Mouse (Mus musculus): ENCODE results near the gene Chil3. TPM values are rescaled to one million over a fixed set of nuclear protein-coding genes. Genes with fewer than 3 reads are reported as not detected.

Chil3 gene
- polyA plus RNA-seq, 1 experiment from 2014 or later = not detected

GRCm38 (mm10) chr3:106171135-106171731 is 3.9 kb upstream of the Chil3 start:
- Histone ChIP-seq H3K9ac (replicated peaks; ENCODE audit: low read depth, low read length) (no peak overlapping the region), H3K36me3 (ENCODE audit: control insufficient read depth, insufficient read depth) (no peaks in the 10 kb centered on the region), H3K4me3 (replicated peaks; ENCODE audit: low read length) (no peak overlapping the region), H3K9me3 (ENCODE audit: control insufficient read depth, low read length) (no peaks in the 10 kb centered on the region), H3K27me3 (replicated peaks; ENCODE audit: control insufficient read depth, insufficient read depth, low read length) (no peaks in the 10 kb centered on the region), H3K4me2 (ENCODE audit: low read length) (no peak overlapping the region), H3K27ac (ENCODE audit: low read length) (no peak overlapping the region), H3K4me1 (replicated peaks; ENCODE audit: control insufficient read depth, insufficient read depth, low read length) (no peaks in the 10 kb centered on the region)
- 83% methylated on average over 1 of the region's 1 CpGs for WGBS
- ATAC-seq = no peak

- H3K9me3 ChIP-seq (ENCODE audit: control insufficient read depth, low read length) = no peaks in the 10 kb centered on the region
- H3K4me1 ChIP-seq (replicated peaks; ENCODE audit: control insufficient read depth, insufficient read depth, low read length) = no peaks in the 10 kb centered on the region
- WGBS = 74% methylated on average over 1 of the region's 1 CpGs
- H3K9ac ChIP-seq (replicated peaks; ENCODE audit: low read depth, low read length) = no peak overlapping the region
- ATAC-seq = no peak
- H3K36me3 ChIP-seq (ENCODE audit: control insufficient read depth, insufficient read depth) = no peaks in the 10 kb centered on the region
- no peak overlapping the region for H3K27ac ChIP-seq (ENCODE audit: low read length)
- H3K27me3 ChIP-seq (replicated peaks; ENCODE audit: control insufficient read depth, insufficient read depth, low read length) = no peaks in the 10 kb centered on the region
- H3K4me3 ChIP-seq (replicated peaks; ENCODE audit: low read length) = no peak overlapping the region
- H3K4me2 ChIP-seq (ENCODE audit: low read length) = no peak overlapping the region
Observed at GRCm38 (mm10) chr3:106170522-106171053, 3.2 kb upstream of the Chil3 start.

- Histone ChIP-seq H3K4me1 (replicated peaks; ENCODE audit: control insufficient read depth, insufficient read depth, low read length) (no peaks in the 10 kb centered on the region), H3K27ac (ENCODE audit: low read length) (no peak overlapping the region), H3K36me3 (ENCODE audit: control insufficient read depth, insufficient read depth) (no peaks in the 10 kb centered on the region), H3K27me3 (replicated peaks; ENCODE audit: control insufficient read depth, insufficient read depth, low read length) (no peaks in the 10 kb centered on the region), H3K9ac (replicated peaks; ENCODE audit: low read depth, low read length) (no peak overlapping the region), H3K4me2 (ENCODE audit: low read length) (no peak overlapping the region), H3K9me3 (ENCODE audit: control insufficient read depth, low read length) (no peaks in the 10 kb centered on the region), H3K4me3 (replicated peaks; ENCODE audit: low read length) (no peak overlapping the region)
- no peak for ATAC-seq
- 91% methylated on average over 2 of the region's 2 CpGs for WGBS
Observed at GRCm38 (mm10) chr3:106154413-106154812, 13.0 kb downstream of the Chil3 start.

DNA sequence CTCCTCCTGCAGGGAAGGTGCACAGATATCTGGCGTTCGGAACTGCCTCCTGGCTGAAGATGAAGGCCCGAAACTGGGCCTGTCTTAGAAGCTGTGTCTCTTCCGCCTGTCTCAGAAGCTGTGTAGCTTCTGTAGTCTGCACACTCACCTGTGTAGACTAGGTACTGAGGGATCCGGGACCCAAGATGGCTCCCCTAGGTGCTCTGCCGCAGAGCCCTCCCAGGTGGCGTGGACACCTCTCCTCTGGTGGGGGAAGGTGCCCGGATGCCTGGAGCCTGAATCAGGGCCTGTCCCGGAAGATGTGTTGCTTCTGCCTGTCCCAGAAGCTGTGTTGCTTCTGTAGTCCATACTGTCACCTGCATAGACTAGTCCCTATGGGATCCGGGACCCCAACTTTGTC is 23.3 kb downstream of the Chil3 start:
- Histone ChIP-seq H3K4me3 (replicated peaks; ENCODE audit: low read length) (no peak overlapping the region), H3K9me3 (ENCODE audit: control insufficient read depth, low read length) (no peaks in the 10 kb centered on the region), H3K27ac (ENCODE audit: low read length) (no peak overlapping the region), H3K4me2 (ENCODE audit: low read length) (no peak overlapping the region), H3K4me1 (replicated peaks; ENCODE audit: control insufficient read depth, insufficient read depth, low read length) (no peaks in the 10 kb centered on the region), H3K9ac (replicated peaks; ENCODE audit: low read depth, low read length) (no peak overlapping the region), H3K36me3 (ENCODE audit: control insufficient read depth, insufficient read depth) (no peaks in the 10 kb centered on the region), H3K27me3 (replicated peaks; ENCODE audit: control insufficient read depth, insufficient read depth, low read length) (no peaks in the 10 kb centered on the region)
- WGBS = 93% methylated on average over 10 of the region's 10 CpGs
- ATAC-seq = no peak

DNA sequence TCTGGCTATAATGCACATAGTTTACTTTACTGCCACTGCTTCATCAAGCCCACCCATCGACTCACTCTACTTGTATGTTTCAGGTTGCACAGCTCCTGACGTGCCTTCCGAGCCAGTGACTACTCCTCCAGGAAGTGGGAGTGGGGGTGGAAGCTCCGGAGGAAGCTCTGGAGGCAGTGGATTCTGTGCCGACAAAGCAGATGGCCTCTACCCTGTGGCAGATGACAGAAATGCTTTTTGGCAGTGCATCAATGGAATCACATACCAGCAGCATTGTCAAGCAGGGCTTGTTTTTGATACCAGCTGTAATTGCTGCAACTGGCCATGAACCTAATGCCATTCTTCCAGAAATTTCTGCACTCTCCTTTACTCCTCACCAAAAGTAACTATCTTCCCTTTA is 35.7 kb downstream of the Chil3 start:
- Histone ChIP-seq H3K9ac (replicated peaks; ENCODE audit: low read depth, low read length) (no peak overlapping the region), H3K27ac (ENCODE audit: low read length) (0 out of 2 replicates have a peak overlapping the region, but pooled peaks have one; percentile 22), H3K9me3 (ENCODE audit: control insufficient read depth, low read length) (no peaks in the 10 kb centered on the region), H3K4me1 (replicated peaks; ENCODE audit: control insufficient read depth, insufficient read depth, low read length) (peaks cover 3% of the 10 kb centered on the region; the same call in 1 of the 2 replicates), H3K27me3 (replicated peaks; ENCODE audit: control insufficient read depth, insufficient read depth, low read length) (no peaks in the 10 kb centered on the region), H3K4me3 (replicated peaks; ENCODE audit: low read length) (no peak overlapping the region), H3K4me2 (ENCODE audit: low read length) (peak overlapping the region; percentile 27; the same call in 1 of the 2 replicates), H3K36me3 (ENCODE audit: control insufficient read depth, insufficient read depth) (no peaks in the 10 kb centered on the region)
- ATAC-seq = peak; percentile 98
- WGBS = 54% methylated on average over 5 of the region's 5 CpGs

GRCm38 (mm10) chr3:106128807-106129493 is 38.4 kb downstream of the Chil3 start:
- H3K27ac ChIP-seq (ENCODE audit: low read length) = no peak overlapping the region
- H3K4me3 ChIP-seq (replicated peaks; ENCODE audit: low read length) = no peak overlapping the region
- H3K9me3 ChIP-seq (ENCODE audit: control insufficient read depth, low read length) = no peaks in the 10 kb centered on the region
- no peak for ATAC-seq
- 85% methylated on average over 4 of the region's 4 CpGs for WGBS
- peaks cover 3% of the 10 kb centered on the region; the same call in 1 of the 2 replicates for H3K4me1 ChIP-seq (replicated peaks; ENCODE audit: control insufficient read depth, insufficient read depth, low read length)
- H3K9ac ChIP-seq (replicated peaks; ENCODE audit: low read depth, low read length) = no peak overlapping the region
- no peaks in the 10 kb centered on the region for H3K27me3 ChIP-seq (replicated peaks; ENCODE audit: control insufficient read depth, insufficient read depth, low read length)
- H3K4me2 ChIP-seq (ENCODE audit: low read length) = no peak overlapping the region
- H3K36me3 ChIP-seq (ENCODE audit: control insufficient read depth, insufficient read depth) = no peaks in the 10 kb centered on the region

- H3K9ac ChIP-seq (replicated peaks; ENCODE audit: low read depth, low read length) = no peak overlapping the region
- no peaks in the 10 kb centered on the region for H3K36me3 ChIP-seq (ENCODE audit: control insufficient read depth, insufficient read depth)
- H3K27ac ChIP-seq (ENCODE audit: low read length) = no peak overlapping the region
- no peaks in the 10 kb centered on the region for H3K27me3 ChIP-seq (replicated peaks; ENCODE audit: control insufficient read depth, insufficient read depth, low read length)
- no peak overlapping the region for H3K4me3 ChIP-seq (replicated peaks; ENCODE audit: low read length)
- peaks cover 3% of the 10 kb centered on the region; the same call in 1 of the 2 replicates for H3K4me1 ChIP-seq (replicated peaks; ENCODE audit: control insufficient read depth, insufficient read depth, low read length)
- no peak for ATAC-seq
- no peak overlapping the region for H3K4me2 ChIP-seq (ENCODE audit: low read length)
- H3K9me3 ChIP-seq (ENCODE audit: control insufficient read depth, low read length) = no peaks in the 10 kb centered on the region
Observed at GRCm38 (mm10) chr3:106126999-106127398, 40.4 kb downstream of the Chil3 start.

- H3K9ac ChIP-seq (replicated peaks; ENCODE audit: low read depth, low read length) = no peak within 1 kb of the TSS
- no peaks in the 10 kb centered on the region for H3K9me3 ChIP-seq (ENCODE audit: control insufficient read depth, low read length)
- H3K27me3 ChIP-seq (replicated peaks; ENCODE audit: control insufficient read depth, insufficient read depth, low read length) = no peaks in the 10 kb centered on the region
- WGBS = 86% methylated on average over 3 of the region's 3 CpGs
- H3K4me2 ChIP-seq (ENCODE audit: low read length) = no peak within 1 kb of the TSS
- no peaks in the 10 kb centered on the region for H3K4me1 ChIP-seq (replicated peaks; ENCODE audit: control insufficient read depth, insufficient read depth, low read length)
- H3K36me3 ChIP-seq (ENCODE audit: control insufficient read depth, insufficient read depth) = no peaks in the 10 kb centered on the region
- H3K4me3 ChIP-seq (replicated peaks; ENCODE audit: low read length) = no peak within 1 kb of the TSS
- no peak within 1 kb of the TSS for H3K27ac ChIP-seq (ENCODE audit: low read length)
- no peak for ATAC-seq
Observed at GRCm38 (mm10) chr3:106112929-106113328, 54.4 kb downstream of the Chil3 start, which contains the start of gene Chia1. Gene Chia1 (plus strand): TSS chr3:106113229.

All from forebrain, embryonic 16.5 days (tissue).